Mouse (Mus musculus): Measurements from ENCODE around the gene Isca2.

GRCm38 (mm10) chr12:84801532-84802110 lies 28.6 kb downstream of the Isca2 start:
- no peak for TF ChIP-seq NANOG (IDR thresholded peaks at IDR 0.05; ENCODE audit: borderline replicate concordance, low read length)
- no peak for TF ChIP-seq CTCF (conservative IDR thresholded peaks at IDR 0.05; ENCODE audit: low read length)

All from E14TG2a.4 (cell line).